Mouse (Mus musculus) MEL (cell line): Measurements from ENCODE around the gene G430095P16Rik.

ENCODE experiments used
- CHD2 ChIP-seq: IDR thresholded peaks from 2 replicates; pipeline ENCODE4 v1.6.1; 2011; ENCODE audit warnings: low read length, improper control_type of control experiment
- CTCF ChIP-seq, 3 experiments: IDR thresholded peaks in 2 of 3; conservative IDR thresholded peaks in 1 of 3; 2 replicates each; pipeline ENCODE4 v1.5.1; 2011 to 2012; ENCODE audit warnings: low read length in 3 of 3, low read depth in 2 of 3, mild to moderate bottlenecking in 2 of 3, improper control_type of control experiment in 1 of 3, inconsistent platforms in 1 of 3, mixed read lengths in 1 of 3, moderate library complexity in 1 of 3; ENCODE audit not compliant: control insufficient read depth in 1 of 3, insufficient read depth in 1 of 3, poor library complexity in 1 of 3, severe bottlenecking in 1 of 3
- ELF1 ChIP-seq: IDR thresholded peaks from 2 replicates; pipeline ENCODE4 v1.6.1; 2014; ENCODE audit warnings: low read depth, mild to moderate bottlenecking, inconsistent platforms, low read length, improper control_type of control experiment, moderate library complexity
- EP300 ChIP-seq, 2 experiments: IDR thresholded peaks; 2 replicates each; pipeline ENCODE4 v1.6.1; 2011; ENCODE audit warnings: improper control_type of control experiment in 2 of 2, low read length in 2 of 2, low read depth in 1 of 2, mild to moderate bottlenecking in 1 of 2
- TBP ChIP-seq: IDR thresholded peaks from 2 replicates; pipeline ENCODE4 v1.8.0; 2011; ENCODE audit warnings: low read depth, low read length, improper control_type of control experiment

GRCm38 (mm10) chr8:84716790-84717189, 6.0 kb upstream of the G430095P16Rik start:
- TF ChIP-seq CTCF (IDR thresholded peaks at IDR 0.05 in 2 of 3, conservative IDR thresholded peaks at IDR 0.05 in 1 of 3; ENCODE audit: control insufficient read depth in 1 of 3, insufficient read depth in 1 of 3, low read depth in 2 of 3, low read length in 3 of 3, poor library complexity in 1 of 3, severe bottlenecking in 1 of 3) (no peak), CHD2 (no peak), EP300 (IDR thresholded peaks at IDR 0.05; ENCODE audit: low read depth in 1 of 2, low read length in 2 of 2) (no peak), ELF1 (no peak), TBP (no peak)
